Mouse (Mus musculus) liver, embryonic 12.5 days (tissue): Measurements from ENCODE around the gene Hlcs. TPM values are rescaled to one million over a fixed set of nuclear protein-coding genes. Genes with fewer than 3 reads are reported as not detected.

Experiments used
- ATAC-seq: fragments of 200-750 bp; cut with Nextera tagmentation; 2 replicates; pipeline ENCODE4 v1.8.0; 2017; ENCODE audit warnings: moderate number of reproducible peaks, mild to moderate bottlenecking, moderate library complexity
- H3K27ac ChIP-seq: fragments of 300-500 bp; sonication (generic); 2 replicates; pipeline ENCODE4 v1.5.1; 2016; ENCODE audit warnings: mild to moderate bottlenecking
- H3K27me3 ChIP-seq: fragments of 300-500 bp; sonication (generic); replicated peaks from 2 replicates; pipeline ENCODE4 v1.6.1; 2016; ENCODE audit warnings: mild to moderate bottlenecking, moderate library complexity
- H3K36me3 ChIP-seq: fragments of 300-500 bp; sonication (generic); 2 replicates; pipeline ENCODE4 v1.6.1; 2016; ENCODE audit warnings: mild to moderate bottlenecking, moderate library complexity
- H3K4me1 ChIP-seq: fragments of 300-500 bp; sonication (generic); 2 replicates; pipeline ENCODE4 v1.6.1; 2016
- H3K4me2 ChIP-seq: fragments of 300-500 bp; sonication (generic); 2 replicates; pipeline ENCODE4 v1.6.1; 2016; ENCODE audit warnings: mild to moderate bottlenecking, moderate library complexity
- H3K4me3 ChIP-seq: fragments of 300-500 bp; sonication (generic); 2 replicates; pipeline ENCODE4 v1.5.1; 2016; ENCODE audit warnings: mild to moderate bottlenecking, moderate library complexity
- H3K9ac ChIP-seq: fragments of 300-500 bp; sonication (generic); 2 replicates; pipeline ENCODE4 v1.6.1; 2016; ENCODE audit warnings: mild to moderate bottlenecking, moderate library complexity
- H3K9me3 ChIP-seq: fragments of 300-500 bp; sonication (generic); replicated peaks from 2 replicates; pipeline ENCODE4 v1.6.1; 2016; ENCODE audit warnings: mild to moderate bottlenecking, moderate library complexity
- WGBS: fragments of 180-500 bp; shearing (Covaris S2); methylation state at CpG from one replicate; pipeline ENCODE4 v1.1.7; 2016; ENCODE audit not compliant: insufficient replicate concordance; 5-methylcytosine and 5-hydroxymethylcytosine counted together
- polyA plus RNA-seq: library from polyadenylated mRNA; unstranded; fragments of >200 nt; fragmentation: Nextera tagmentation; extraction: Ambion mirVana; gene quantifications from 2 replicates; pipeline ENCODE4 v1.2.1, GENCODE M21; 2016

Gene Hlcs
- polyA plus RNA-seq, 1 experiment from 2014 or later = 4.9 TPM

DNA sequence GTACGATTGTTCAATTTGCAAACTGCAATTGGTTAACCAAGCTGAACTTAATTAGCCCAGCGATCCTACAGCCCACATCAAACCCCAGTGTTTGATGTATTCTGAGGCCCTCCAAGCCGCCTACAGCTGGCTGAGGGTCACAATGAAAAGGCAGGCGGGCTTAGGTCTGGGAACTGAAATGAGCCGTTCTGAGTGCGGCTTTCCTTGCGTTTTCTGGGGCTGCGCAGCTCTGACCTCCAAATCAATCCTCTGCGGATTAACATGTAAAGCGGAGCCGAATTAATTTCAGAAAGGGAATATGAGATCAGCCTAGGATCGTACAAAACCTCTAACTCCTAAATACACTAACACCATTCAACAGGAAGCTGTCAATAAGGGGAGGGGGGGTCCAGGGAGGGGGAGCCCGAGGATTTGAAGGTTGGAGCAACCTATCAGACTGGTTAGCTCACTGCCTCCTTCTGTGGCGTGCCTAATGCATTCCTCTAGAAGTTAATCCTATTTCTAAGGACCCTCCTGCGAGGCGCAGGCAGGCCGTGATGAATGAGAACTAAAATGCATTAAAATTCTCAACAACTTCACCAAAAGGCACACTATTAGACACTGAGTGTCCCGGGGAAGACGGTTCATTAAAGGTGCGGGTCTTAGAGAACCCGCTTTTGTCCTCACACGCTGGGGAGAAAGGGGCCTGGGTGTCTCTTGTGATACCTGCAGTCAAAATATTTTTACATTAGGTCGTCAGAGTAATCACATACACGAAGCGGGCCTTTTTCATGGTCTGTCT lies 133.8 kb downstream of the Hlcs start:
- Histone ChIP-seq H3K4me2 (no peak overlapping the region), H3K4me3 (no peak overlapping the region), H3K27me3 (peaks cover 34% of the 10 kb centered on the region), H3K9me3 (no peaks in the 10 kb centered on the region), H3K27ac (no peak overlapping the region), H3K4me1 (peaks cover 13% of the 10 kb centered on the region; the same call in 1 of the 2 replicates), H3K9ac (no peak overlapping the region), H3K36me3 (no peaks in the 10 kb centered on the region)
- WGBS = 46% methylated on average over 25 of the region's 25 CpGs
- ATAC-seq = no peak

DNA sequence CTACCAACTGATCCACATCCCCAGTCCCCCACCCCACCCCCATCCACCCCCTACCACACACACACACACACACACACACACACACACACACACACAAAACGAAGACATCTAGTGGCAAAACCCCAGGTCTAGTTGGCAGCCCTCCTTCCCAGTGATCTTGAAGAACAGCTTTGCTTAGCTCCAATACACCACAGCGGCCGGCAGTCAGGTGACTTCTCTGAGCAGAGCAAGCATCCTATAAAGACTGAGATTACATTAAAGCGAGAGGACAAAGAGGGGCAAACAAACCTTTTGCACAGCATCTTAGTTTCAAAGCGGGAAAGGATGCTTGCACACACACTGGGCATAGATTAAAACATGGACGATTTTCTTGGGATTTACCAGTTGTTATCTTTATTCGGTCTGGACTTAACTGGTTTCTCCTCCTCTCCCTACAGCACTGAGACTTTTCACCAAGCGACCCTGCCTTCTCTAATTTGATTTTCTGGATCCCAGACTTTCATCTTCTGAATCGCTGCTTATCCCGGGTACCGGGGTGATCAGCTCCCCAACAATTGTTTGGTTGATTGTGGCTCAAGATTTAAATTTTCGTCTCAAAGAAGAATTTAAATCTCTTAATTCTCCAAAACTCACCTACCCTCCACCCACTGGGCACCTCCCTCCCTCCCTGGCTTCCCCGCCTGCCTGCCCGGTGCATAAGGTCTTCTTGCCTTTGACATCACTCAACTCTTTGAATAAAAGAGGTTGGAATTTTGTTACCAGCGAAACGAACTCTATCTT lies 134.7 kb downstream of the Hlcs start:
- peaks cover 34% of the 10 kb centered on the region for H3K27me3 ChIP-seq
- H3K27ac ChIP-seq = no peak overlapping the region
- no peak overlapping the region for H3K9ac ChIP-seq
- ATAC-seq = no peak
- no peaks in the 10 kb centered on the region for H3K9me3 ChIP-seq
- H3K4me2 ChIP-seq = no peak overlapping the region
- WGBS = 68% methylated on average over 16 of the region's 16 CpGs
- H3K4me3 ChIP-seq = no peak overlapping the region
- H3K4me1 ChIP-seq = peaks cover 13% of the 10 kb centered on the region; the same call in 1 of the 2 replicates
- no peaks in the 10 kb centered on the region for H3K36me3 ChIP-seq

DNA sequence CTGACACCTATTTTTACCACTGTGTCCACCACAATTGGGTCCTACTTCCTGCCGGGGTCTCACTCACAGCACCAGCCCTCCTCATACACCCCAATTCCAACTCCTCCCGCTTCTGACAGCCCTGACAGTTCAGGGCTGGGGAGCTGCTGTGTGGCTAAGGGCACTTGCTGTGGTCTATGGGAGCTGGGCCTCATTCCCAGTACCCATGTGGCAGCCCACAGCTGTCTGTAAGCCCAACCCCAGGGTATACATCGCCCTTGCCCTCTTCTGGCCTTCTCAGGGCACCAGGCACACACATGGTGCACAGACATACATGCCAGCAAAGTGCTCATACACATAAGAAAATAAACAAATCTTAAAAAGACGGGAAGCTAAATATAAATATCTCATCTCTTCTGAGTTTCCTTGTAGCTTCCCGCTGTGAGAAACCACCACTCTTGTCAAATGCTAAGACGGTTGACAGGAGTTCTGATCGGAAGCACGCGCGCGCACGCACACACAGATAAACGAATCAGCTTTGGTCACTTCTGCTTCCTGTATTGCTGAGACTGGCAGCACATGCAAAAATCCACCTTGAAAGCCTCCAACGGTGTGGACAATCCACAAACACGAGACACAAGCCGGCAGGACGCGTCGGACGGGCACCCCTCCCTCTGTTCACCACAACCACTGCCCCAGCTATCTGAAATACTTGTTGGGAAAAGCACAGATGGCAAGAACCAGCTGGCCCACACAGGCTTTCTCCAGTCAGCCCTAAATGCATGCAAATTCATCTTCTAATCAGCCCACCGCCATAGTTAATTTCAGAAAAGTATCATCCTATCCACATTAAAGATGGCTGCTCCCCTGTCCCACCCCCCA lies 136.1 kb downstream of the Hlcs start:
- no peak overlapping the region for H3K4me2 ChIP-seq
- 44% methylated on average over 21 of the region's 21 CpGs for WGBS
- no peak overlapping the region for H3K4me3 ChIP-seq
- H3K9me3 ChIP-seq = no peaks in the 10 kb centered on the region
- no peaks in the 10 kb centered on the region for H3K36me3 ChIP-seq
- H3K27ac ChIP-seq = no peak overlapping the region
- peaks cover 34% of the 10 kb centered on the region for H3K27me3 ChIP-seq
- H3K9ac ChIP-seq = no peak overlapping the region
- ATAC-seq = no peak
- 0 out of 2 replicates have a peak, but pooled peaks cover 9% of the 10 kb centered on the region for H3K4me1 ChIP-seq

DNA sequence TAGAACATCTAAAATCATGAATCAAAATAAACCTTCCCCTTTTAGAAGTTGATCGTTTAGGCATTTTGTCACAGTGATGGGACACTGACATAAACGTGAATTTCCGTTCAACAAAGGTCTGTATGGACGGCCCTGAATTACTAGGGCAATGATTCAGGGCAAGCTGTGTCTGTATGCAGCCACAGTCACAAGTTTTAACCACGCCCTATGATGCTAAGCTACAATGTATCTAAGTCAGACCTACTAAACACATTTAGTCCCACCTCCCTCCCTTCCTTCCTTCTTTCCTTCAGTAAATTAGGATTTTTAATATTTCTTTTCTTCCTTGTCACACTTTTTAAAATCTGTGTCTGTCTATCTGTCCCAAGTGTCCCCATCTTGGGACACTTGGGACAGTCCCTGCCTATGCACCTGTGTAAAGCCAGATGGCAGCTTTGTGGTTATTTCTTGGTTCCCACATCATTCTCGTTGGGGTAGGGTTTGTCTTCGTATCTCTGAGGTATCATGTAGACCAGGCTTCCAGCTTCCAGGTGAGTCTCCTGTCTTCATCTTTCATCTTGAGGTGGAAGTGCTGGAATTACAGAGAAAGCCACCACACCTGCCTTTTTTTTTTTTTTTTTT lies 137.9 kb downstream of the Hlcs start:
- no peak overlapping the region for H3K9ac ChIP-seq
- 0 out of 2 replicates have a peak, but pooled peaks cover 9% of the 10 kb centered on the region for H3K4me1 ChIP-seq
- no peak overlapping the region for H3K27ac ChIP-seq
- H3K27me3 ChIP-seq = peaks cover 26% of the 10 kb centered on the region
- H3K4me2 ChIP-seq = no peak overlapping the region
- H3K9me3 ChIP-seq = no peaks in the 10 kb centered on the region
- no peak for ATAC-seq
- H3K36me3 ChIP-seq = no peaks in the 10 kb centered on the region
- H3K4me3 ChIP-seq = no peak overlapping the region
- 65% methylated on average over 7 of the region's 7 CpGs for WGBS

DNA sequence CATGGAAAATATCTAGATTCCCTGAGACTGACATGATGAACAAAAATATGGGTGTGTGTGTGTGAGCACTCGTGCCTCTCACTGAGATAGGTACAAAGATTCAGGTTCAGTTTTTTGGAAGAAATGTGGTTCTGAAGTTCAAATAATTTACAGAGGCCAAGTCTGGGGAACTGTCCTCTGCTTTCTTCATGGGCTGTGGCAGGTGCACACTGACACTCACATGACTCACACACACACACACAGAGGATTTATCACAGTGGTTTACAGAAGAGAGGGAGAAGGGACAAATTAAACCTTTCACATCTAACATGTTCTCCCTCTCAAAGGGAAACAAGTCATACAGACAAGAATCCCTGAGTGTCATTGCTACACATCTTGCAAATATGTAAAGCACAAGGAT lies 140.0 kb downstream of the Hlcs start:
- Histone ChIP-seq H3K9ac (no peak overlapping the region), H3K4me2 (no peak overlapping the region), H3K36me3 (no peaks in the 10 kb centered on the region), H3K4me3 (no peak overlapping the region), H3K27me3 (peaks cover 11% of the 10 kb centered on the region; the same call in 1 of the 2 replicates), H3K27ac (no peak overlapping the region), H3K4me1 (0 out of 2 replicates have a peak, but pooled peaks cover 9% of the 10 kb centered on the region), H3K9me3 (no peaks in the 10 kb centered on the region)
- WGBS = 63% methylated on average over 1 of the region's 1 CpGs
- ATAC-seq = no peak

DNA sequence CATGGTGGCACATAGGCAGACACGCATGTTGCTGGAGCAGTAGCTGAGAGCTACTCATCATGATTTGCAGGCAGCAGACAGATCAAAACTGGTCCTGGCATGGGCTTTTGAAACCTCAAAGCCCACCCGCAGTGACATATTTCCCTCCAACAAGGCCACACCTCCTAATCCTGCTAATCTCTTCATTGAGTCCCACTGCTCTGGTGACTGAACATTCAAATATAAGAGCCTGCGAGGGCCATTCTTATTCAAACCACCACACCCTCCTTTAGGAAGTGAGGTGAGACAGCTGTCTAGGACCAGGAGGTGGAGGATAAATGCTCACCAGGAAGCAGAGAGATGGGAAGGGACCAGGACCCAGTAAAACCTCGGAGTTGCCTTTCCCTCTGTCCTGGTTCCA lies 143.2 kb downstream of the Hlcs start:
- WGBS = 52% methylated on average over 4 of the region's 4 CpGs
- Histone ChIP-seq H3K4me1 (no peaks in the 10 kb centered on the region), H3K36me3 (no peaks in the 10 kb centered on the region), H3K27me3 (no peaks in the 10 kb centered on the region), H3K4me3 (no peak overlapping the region), H3K9me3 (no peaks in the 10 kb centered on the region), H3K4me2 (no peak overlapping the region), H3K27ac (no peak overlapping the region), H3K9ac (no peak overlapping the region)
- ATAC-seq = no peak

DNA sequence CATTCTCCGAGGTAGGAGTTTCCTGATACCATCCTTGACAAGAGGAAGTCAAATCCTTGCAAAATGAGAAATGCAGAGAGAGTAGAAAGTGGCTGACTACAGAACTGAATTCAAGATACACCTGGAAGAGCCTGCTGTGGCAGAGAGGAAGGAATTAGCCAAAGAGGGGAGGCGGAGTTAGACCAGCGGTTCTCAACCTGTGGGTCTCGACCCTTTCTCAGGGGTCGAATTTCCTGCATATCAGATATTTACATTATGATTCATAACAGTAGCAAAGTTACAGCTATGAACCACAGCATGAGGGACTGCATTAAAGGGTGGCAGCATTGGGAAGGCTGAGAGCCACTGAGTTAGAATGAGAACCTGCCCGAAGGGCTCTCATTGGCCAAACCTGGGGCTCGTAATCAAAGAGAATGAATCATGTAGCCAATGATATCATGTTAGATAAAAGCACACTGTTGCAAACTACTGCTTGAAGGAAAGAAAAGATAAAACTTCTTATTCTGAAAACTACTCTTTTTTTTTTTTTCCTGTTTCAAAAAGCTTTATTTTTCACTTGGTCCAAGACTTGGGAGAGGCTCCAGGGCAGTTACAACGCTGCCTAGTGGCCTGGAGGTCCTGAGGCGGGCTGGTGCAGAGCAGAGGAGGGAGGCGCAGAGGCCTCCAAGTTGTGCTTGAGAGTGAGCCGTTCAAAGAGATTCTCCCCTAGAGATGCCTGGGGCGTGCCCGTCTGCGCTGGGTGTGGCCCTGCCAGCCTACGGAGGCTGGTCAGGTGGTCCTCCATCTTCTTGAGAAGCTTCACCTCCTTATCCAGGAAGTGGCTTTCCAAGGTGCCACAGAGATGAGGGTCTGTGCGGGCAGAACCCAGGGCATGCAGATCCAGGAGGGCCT lies 144.5 kb downstream of the Hlcs start:
- Histone ChIP-seq H3K4me3 (no peak overlapping the region), H3K36me3 (no peaks in the 10 kb centered on the region), H3K9ac (no peak overlapping the region), H3K4me1 (peaks cover 6% of the 10 kb centered on the region), H3K9me3 (no peaks in the 10 kb centered on the region), H3K27ac (no peak overlapping the region), H3K4me2 (no peak overlapping the region), H3K27me3 (no peaks in the 10 kb centered on the region)
- ATAC-seq = no peak
- 74% methylated on average over 16 of the region's 16 CpGs for WGBS

DNA sequence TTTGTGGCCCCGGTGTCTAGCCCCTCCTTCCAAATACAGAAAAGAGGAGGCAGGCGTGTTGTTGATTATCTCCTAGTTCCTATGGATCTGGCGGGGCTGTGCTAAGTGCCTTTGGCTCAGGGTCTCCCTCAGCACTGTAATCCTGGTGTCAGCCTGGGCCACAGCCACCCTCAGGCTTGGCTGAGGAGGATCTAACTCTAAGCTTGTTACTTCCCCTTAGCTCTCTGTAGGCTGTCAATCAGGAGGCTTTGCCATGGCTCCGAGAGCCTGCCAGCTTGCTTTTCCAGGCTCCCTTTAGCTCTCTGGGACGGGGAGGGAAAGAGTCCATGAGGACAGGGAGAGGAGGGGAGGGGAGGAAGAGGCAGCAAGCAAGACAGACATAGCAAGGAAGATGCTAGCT lies 148.4 kb downstream of the Hlcs start:
- WGBS = 34% methylated on average over 5 of the region's 5 CpGs
- Histone ChIP-seq H3K9me3 (no peaks in the 10 kb centered on the region), H3K4me3 (no peak overlapping the region), H3K27ac (no peak overlapping the region), H3K9ac (no peak overlapping the region), H3K27me3 (no peaks in the 10 kb centered on the region), H3K4me2 (no peak overlapping the region), H3K4me1 (peaks cover 6% of the 10 kb centered on the region), H3K36me3 (no peaks in the 10 kb centered on the region)
- ATAC-seq = no peak

DNA sequence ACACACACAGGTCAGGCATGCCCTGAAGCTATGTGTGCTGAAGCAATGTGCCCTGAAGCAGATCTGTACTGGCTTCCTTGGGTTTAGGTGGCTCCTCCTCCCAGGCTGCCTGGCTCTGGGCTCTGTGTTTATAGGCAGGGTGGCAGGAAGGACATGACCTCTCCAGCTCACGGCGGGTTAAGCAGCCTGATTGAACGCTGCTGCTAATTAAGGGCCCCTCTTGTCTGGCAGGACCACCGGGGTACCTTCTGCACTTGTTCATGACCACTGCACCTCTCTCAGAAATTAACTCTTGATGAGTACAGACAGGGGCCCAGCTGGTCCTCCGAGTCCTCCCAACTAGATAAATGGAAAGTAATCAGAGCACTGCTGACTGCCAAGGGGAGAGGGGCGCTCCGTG lies 149.1 kb downstream of the Hlcs start:
- Histone ChIP-seq H3K27me3 (no peaks in the 10 kb centered on the region), H3K4me2 (no peak overlapping the region), H3K36me3 (no peaks in the 10 kb centered on the region), H3K4me1 (peaks cover 6% of the 10 kb centered on the region), H3K27ac (no peak overlapping the region), H3K4me3 (no peak overlapping the region), H3K9me3 (no peaks in the 10 kb centered on the region), H3K9ac (no peak overlapping the region)
- no peak for ATAC-seq
- 46% methylated on average over 7 of the region's 7 CpGs for WGBS

DNA sequence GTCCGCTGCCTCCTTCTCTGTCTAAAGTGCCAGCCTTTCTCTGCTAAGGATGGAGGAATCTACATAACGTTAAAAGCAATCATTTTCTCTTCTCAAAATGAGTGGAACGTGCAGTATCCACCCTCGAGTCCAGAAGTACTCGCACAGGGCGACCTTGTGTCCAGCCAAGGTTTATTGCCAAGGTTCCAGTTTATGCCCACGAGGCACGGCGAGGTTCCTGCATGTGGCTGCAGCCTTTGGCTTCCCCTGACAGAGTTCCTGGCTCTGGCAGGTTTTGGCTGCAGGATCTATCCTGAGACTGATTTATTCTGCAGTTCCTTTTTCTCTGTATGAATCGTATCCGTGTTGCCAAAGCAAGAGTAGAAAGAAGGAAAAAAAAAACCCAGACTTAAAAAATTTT lies 150.3 kb downstream of the Hlcs start:
- ATAC-seq = no peak
- 77% methylated on average over 11 of the region's 11 CpGs for WGBS
- H3K27ac ChIP-seq = no peak overlapping the region
- peaks cover 6% of the 10 kb centered on the region for H3K4me1 ChIP-seq
- no peaks in the 10 kb centered on the region for H3K9me3 ChIP-seq
- no peak overlapping the region for H3K4me2 ChIP-seq
- H3K9ac ChIP-seq = no peak overlapping the region
- no peaks in the 10 kb centered on the region for H3K36me3 ChIP-seq
- no peaks in the 10 kb centered on the region for H3K27me3 ChIP-seq
- H3K4me3 ChIP-seq = no peak overlapping the region

DNA sequence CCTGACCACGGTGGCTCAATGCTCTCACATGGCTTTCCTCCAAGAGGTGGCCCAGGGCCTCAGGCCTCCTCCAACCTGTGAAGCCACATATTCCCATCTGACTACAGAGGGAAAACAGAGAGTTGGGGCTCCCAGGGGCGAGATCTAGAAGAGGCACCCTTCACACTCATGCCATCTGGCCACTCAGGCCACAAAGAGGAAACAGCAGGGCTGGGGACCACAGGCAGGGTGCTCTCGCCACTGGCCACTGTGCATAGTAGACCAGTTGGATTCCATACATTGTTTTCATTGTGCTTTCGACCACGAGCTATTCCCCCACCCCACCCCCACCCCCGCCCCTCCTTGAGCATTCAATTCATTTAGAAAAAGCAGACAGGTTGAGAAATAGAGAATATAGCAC lies 151.4 kb downstream of the Hlcs start:
- ATAC-seq = no peak
- H3K4me2 ChIP-seq = no peak overlapping the region
- no peak overlapping the region for H3K4me3 ChIP-seq
- no peaks in the 10 kb centered on the region for H3K9me3 ChIP-seq
- peaks cover 6% of the 10 kb centered on the region for H3K4me1 ChIP-seq
- 51% methylated on average over 6 of the region's 6 CpGs for WGBS
- no peak overlapping the region for H3K27ac ChIP-seq
- no peaks in the 10 kb centered on the region for H3K27me3 ChIP-seq
- no peak overlapping the region for H3K9ac ChIP-seq
- H3K36me3 ChIP-seq = no peaks in the 10 kb centered on the region
